Mouse (Mus musculus) adrenal gland, postnatal 10 days (tissue): Measurements from ENCODE around the gene Nfkbia. TPM values are rescaled to one million over a fixed set of nuclear protein-coding genes. Genes with fewer than 3 reads are reported as not detected.

Experiments
- DNase-seq: peaks from one replicate; pipeline ENCODE4 v3.0.0; 2021; ENCODE audit warnings: mixed read lengths
- total RNA-seq, 2 experiments: library from RNA; stranded (reverse); gene quantifications; 2 replicates each; pipeline ENCODE4 v1.2.3; 2021

Nfkbia gene
- total RNA-seq, 2 experiments from 2014 or later, result 83.4 to 91.1 TPM

DNA sequence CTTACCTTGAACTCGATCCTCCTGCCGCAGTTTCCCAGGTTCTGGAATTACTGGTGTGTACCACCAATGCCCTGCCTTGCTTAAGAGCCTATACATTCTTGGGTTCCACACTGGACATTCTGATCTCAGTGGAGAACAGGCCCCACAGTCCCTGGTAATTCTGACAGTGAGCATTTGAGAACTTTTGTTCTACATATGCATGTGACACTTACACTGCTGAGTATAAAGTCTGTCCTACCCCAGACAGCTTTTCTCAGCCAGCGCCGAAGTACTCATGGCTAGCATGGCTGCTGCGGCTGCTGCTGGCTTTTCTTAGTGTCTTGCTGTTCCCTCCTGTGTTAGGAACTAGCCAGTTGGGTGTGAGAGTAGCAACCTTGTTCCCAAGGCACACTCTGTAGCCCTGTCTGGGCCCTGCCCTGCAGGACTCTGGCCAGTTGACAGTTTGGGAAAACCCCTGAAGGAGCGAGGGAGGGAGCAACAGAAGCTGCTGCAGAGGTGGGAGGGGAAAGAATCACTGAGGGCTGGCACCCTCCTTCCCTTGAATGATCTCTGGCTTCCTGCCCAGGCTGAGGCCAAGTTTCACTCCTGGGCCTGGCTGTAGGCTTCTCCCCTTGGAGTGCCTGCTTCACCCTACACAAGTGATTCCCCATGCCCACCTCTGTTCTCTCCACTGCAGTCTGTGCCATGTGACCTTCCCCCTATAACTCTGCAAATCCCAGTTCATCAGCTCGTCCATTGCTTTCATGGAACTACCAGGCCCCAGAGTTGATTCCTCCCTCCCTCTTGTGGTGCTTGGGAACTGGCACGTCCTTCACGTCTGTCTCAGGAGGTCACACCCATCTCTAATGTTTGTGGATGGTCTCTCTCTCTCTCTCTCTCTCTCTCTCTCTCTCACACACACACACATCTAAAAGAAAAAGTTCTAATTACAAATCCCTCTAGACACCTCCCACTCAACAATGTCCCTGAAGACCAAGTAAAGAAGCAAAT lies 49.3 kb downstream of the Nfkbia start:
- DNase-seq, result peak; percentile 91

DNA sequence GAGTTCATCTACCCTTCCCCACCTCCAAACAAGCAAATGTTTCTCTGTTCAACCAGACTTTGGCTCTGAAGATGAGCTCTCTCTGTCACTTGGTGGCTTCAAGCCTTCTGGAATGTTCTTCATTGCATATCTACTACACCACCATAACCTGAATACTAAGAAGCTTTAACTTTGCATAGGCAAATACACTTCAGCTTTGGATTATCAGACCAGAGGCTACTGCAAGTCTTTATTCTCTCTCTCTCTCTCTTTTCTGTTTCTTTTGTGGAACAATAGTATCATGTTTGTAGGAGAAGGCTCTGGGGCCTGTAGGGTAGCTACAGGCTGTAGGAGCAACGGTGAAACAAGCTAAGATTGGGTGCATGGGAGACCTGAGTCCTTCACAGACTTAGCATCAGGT lies 50.2 kb downstream of the Nfkbia start:
- DNase-seq, result no peak

DNA sequence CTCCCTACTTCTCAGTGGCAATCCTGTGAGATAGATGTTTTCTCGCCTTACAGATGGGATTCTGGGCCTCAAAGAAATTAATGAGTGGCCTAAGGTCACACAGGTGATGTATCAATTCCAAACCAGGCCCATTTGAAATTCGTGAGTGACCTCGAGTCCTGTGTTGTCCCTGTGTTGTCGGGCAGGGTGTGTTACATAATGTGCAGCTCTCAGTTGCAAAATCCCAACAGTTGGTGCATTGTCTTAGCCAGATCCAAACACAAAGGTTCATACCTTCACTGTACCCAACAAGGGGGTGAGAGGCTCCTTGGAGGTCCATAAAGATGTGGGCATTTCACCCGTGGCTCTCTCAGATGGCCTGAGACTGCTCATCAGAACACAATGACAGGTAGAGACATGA lies 52.0 kb downstream of the Nfkbia start:
- no peak for DNase-seq

Other genes starting within 250 kb of the Nfkbia start
- 10 to 100 TPM; 15.5 to 16.8 TPM for gene 1110008L16Rik, start 193.1 kb downstream of the Nfkbia start, total RNA-seq
- 10 to 100 TPM; 11.7 to 11.8 TPM for gene Ppp2r3c, start 189.6 kb downstream of the Nfkbia start, total RNA-seq
- 100 to 1,000 TPM; 236 to 251 TPM for gene Psma6, start 108.4 kb downstream of the Nfkbia start, total RNA-seq
- not detected for gene Aldoart2, start 72.6 kb upstream of the Nfkbia start, total RNA-seq
- 1 to 10 TPM; 1.4 to 2.0 TPM for gene Insm2, start 106.8 kb upstream of the Nfkbia start, total RNA-seq